Mouse (Mus musculus) kidney, adult 9 months (tissue): Measurements from ENCODE around the gene Scube1.
A peak's percentile ranks its signal among the peaks of the same experiment; 100 is the strongest.

ENCODE experiments used
- DNase-seq: peaks from one replicate; pipeline ENCODE4 v3.0.0; 2022

Scube1 gene

GRCm38 (mm10) chr15:83594513-83595363, 130.1 kb downstream of the Scube1 start, which contains the start of gene Ttll12:
Ttll12 (minus strand) TSS chr15:83595157.
- peak; percentile 95 for DNase-seq

DNA sequence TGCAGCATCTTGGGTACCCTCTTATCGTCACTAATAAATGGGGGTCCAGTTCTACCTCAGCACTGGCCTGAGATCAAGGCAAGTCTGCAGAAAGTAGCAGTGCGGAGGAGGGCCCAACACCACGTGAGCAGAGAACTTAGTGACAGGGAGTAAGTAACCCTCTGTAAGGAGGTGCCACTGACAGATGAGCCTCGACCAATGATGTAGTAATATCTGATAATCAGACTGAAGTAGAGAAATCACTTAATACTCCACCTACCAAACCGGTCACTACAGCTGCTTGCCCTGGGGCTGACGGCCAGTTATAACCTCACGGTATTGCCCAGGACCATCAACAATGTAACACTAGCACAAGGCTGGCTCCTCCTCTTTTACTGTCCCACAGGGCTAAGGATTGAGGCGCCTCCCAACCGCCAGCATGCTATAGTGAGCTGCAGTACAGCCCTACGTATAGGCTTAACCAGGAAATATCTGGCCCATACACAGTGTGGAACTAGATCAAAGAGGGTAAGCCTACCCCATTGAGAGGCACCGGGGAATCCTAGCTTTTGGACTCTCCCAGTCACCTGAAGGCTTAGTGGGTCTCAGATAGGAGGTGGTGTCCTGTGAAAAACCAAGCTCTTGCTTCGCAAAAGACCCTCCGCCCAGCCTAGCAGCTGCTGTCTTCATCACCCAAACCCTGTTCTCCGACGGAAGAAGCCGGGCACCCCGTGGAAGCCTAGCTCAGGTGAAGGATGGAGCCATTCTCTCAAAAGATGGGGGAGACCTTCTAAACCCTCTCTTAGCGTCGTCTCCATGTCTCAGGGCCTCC, 130.9 kb downstream of the Scube1 start:
- no peak for DNase-seq

DNA sequence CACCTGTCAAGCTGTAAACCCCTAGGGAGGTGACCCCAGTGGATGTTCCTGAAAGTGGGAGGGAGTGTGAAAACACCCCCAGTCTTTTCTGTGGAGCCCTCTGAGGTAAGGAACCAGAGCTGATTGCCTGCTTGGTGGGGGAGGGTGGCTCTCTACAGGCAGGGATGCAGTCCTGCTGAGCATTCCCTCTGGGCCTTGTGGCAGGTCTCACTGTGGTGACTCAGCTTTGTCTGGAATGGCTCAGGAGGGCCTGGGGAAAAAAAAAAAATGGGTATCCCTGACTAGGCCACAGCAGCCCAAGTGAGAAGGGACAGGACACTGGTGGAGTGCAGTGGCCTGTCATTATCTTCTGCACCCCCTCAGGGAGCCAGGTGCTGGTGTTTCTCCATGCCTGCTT, 131.6 kb downstream of the Scube1 start:
- DNase-seq = no peak

DNA sequence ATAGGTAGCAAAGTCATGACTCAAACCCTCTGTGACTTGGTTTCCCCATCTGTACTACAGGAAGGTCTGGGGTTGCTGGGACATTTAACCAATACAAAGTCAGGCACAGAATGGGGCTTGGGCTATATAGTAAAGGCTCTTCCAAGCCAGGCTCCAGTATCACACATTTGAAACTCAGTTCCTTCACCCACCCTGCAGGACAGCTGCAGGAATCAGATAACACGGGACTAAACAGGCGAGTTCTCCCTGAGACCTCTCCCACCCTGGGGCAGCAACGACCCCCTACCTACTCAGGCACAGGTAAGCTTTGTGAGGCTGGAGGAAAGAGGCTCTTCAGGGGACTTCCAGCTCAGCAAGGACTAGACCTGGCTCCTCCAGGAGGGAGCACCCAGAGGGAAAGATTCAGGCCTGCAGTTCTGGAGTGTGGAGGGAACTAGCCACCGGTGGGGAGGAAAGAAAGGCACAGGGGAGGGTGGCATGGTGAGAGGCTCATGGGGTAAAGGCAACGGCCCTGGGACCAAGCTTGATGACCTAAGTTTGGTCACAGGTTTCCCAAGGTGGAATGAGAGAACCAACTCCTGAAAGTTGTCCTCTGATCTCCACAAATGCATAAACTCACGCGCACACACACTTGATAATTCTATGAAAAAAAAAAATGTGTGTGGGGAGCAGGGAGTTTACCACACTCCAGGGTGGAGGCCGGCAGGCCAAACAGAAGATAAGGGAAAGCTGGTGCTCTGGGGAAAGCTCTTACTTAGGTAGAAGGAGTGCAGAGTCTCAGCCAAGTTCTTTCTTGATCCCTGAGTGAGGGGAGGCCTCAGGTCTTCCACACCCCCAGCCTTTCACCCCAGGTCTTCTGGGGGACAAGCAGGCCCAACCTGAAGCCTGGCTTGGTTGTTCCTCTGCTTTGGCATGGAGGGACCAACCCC, 132.3 kb downstream of the Scube1 start:
- DNase-seq = no peak

- DNase-seq = no peak
Observed at GRCm38 (mm10) chr15:83591758-83592157, 133.1 kb downstream of the Scube1 start.

DNA sequence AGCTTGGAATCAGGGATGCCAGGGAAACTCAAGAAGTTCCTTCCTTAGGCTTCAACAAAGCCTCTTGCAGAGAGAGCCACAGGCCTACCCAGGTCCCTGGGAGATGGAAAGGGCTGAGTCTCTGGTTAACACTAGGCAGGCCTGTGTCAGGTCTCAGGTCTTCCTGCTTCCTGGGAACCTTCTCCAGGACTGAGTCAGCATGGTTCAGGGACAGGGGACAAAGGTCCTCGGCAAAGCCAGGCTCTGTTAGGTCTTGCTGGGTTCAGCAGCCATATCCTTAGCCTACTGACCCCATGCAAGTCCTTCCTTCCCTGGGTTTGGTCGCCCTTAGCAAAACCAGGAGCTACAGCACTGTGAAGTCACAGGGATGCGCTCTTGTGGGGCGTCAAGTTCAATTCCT, 134.0 kb downstream of the Scube1 start:
- peak; percentile 33 for DNase-seq

DNA sequence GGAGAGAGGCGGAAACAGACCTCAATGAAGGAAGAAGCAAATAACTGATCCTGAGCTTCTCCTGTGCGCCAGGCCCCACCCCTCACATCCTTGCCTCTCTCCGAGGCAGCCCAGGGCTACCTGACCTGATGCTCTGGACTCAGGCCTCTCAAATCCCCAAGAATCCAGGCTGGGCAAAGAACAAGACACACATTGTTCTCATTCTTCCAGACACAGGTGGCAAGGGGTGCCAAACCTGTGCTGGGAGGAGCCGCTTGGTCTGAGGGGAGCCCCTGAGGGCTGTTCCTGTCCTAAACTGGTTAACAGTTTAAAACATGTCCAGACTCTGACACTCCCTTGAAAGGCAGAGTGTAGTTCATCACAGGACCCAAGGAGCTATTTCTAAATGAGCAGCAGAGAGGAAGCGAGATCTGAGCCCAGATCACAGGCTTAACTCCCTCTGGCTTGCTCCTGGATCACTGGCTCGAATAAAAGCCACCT, 140.0 kb downstream of the Scube1 start:
- DNase-seq = no peak

- peak; percentile 82 for DNase-seq
Observed at GRCm38 (mm10) chr15:83583419-83584156, 141.2 kb downstream of the Scube1 start.

GRCm38 (mm10) chr15:83582931-83583330, 141.9 kb downstream of the Scube1 start:
- no peak for DNase-seq

GRCm38 (mm10) chr15:83576651-83577050, 148.2 kb downstream of the Scube1 start:
- DNase-seq = no peak

DNA sequence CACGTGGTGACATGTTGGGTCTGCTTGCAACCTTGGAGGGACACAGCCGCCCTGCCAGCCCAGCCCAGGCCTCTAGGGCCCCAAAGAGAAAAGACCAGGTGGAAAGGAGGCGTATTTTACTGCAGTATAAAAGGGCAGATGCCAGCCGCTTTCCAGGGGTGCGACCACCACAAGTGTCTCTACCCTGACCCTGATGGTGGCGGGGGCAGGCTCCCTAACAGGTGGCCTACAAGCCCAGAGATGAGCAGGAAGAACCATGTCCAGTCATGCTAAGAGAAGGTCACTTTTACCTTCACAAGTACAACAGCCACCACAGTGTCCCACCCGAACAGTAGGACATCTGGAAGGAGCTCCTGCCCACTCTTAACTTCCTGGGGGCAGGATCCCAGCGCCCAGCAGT, 149.3 kb downstream of the Scube1 start:
- no peak for DNase-seq

DNA sequence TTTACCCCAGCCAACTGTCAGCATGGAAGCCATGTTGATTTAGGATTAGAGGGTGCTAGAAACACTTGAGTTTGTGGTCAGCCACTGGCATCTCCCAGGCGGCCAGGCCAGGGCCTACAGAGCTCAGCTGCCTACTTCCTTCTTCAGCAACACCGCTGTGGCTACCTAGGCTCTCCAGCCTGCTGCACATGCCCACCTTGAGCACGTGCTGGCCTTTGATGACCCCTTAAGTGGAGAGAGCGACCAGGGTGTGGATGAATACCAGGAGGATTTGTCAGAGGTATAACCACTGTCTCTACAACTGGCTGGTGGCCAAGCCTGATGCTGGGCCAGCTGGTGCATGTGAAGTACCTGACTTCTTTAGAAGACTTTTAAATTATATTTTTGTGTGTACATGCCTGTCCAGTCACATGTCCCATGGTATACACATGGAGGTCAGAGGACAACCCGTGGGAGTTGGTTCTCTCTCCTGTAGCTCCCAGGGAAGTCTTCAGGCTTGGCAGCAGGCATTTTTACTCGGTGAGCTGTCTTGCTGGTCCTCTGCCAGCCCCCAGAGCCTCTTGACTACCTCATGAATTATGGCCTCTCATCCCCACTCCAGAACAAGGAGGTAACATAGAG, 150.0 kb downstream of the Scube1 start:
- no peak for DNase-seq

DNA sequence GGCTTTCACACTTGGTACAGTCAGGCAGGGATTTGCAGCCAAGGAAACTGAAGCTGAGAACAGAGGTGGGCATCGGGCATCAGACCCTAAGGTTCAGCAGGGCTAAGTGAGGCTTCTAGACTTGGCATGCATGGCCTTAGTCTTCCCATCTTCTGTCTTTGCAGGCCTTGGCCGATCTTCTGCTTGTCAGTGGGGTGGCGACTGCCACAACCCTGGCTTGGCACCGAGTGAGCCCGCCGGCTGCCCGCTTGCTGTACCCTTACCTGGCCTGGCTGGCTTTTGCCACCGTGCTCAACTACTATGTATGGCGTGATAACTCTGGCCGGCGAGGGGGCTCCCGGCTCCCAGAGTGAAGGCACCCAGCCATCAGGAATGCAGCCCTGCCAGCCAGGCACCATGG, 151.2 kb downstream of the Scube1 start:
- no peak for DNase-seq

DNA sequence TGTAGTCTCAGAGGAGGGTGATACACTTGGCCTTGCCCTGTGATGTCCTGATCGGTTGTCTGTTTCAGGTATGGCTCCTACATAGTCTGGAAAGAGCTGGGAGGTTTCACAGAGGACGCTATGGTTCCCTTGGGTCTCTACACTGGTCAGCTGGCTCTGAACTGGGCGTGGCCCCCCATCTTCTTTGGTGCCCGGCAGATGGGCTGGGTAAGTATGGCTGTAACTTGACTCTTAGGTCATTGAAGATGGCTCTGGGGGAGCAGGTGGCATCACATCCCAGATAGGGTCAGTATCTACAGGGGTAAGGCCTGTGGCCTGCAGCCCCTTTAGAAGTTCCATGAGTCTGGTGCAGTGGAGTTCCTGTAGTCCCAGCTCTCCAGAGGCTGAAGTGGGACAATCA, 152.7 kb downstream of the Scube1 start:
- DNase-seq = no peak

DNA sequence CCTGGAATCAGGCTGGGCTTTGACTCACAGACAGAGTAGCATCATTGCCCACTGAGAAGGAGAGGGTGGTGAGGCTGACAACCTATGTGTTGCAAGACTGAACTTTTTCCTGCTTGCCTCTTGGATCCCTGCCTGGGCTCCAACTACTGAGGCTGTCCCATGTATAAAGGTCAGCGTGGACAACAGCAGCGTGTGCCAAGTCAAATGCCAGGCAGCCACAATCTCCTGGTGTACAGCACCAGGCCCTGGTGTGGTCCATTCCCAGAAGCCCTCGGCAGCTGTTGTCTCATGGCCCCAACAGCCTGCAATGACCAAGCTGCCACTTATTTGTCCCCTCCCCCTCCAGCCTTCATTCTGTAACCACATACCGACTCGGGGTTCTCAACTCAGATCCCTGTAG, 153.2 kb downstream of the Scube1 start:
- peak; percentile 80 for DNase-seq

DNA sequence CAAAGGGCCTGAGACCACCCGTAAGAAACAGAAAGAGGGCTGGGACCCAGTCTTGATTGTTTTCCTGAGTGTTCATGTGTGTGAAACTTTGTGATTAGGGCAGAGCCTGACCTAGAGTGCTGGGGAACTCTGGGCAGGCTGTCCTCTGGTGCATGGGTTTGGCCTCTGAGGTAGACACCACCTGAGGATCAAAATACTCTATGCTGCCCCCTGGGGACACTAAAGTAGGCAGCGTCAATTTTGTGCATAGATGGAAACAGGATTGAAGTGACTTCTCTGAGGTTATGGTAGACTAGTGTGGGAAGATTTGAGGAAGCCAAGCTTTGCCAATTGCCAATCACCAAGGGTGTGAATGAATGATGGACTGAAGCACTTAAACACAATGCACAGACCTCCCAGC, 154.2 kb downstream of the Scube1 start:
- no peak for DNase-seq

GRCm38 (mm10) chr15:83569682-83570081, 155.1 kb downstream of the Scube1 start:
- no peak for DNase-seq

DNA sequence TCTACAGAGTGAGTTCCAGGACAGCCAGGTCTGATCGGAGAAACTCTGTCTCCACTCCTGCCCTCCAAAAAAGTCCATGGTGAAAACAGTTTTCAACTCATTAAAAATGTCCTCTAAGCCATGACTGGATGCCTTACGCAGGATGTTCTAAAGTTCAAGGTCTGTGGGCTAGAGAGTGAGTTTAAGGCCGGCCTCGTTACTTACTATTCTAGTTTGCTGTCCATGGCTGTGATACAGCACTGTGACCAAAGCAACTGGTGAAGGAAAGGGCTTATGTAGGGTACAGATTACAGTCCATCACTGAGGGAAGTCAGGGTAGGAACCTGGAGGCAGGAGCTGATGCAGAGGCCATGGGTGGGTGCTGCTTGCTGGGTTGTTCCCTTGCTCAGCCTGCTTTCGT, 156.3 kb downstream of the Scube1 start:
- DNase-seq = no peak

GRCm38 (mm10) chr15:83567728-83568127, 157.1 kb downstream of the Scube1 start:
- DNase-seq = no peak

DNA sequence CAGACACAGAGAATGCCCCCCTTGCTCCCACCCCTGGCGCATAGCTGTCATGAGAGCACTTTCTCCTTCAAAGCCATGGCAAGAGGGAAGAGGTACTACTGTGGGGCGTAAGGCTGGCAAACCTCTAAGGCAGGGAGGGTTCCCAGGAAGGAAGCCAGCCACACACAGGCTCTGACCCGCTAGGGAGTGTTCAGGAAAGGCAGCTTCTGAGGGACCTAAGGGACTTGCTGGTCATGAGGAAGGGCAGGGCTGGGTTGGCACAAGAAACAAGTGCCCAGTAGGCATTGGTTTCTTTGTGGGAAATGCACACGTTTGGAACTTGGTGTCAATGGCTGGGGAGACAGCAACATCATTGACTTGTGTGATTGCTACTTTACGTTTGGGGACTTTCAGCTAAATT, 158.8 kb downstream of the Scube1 start:
- no peak for DNase-seq

DNA sequence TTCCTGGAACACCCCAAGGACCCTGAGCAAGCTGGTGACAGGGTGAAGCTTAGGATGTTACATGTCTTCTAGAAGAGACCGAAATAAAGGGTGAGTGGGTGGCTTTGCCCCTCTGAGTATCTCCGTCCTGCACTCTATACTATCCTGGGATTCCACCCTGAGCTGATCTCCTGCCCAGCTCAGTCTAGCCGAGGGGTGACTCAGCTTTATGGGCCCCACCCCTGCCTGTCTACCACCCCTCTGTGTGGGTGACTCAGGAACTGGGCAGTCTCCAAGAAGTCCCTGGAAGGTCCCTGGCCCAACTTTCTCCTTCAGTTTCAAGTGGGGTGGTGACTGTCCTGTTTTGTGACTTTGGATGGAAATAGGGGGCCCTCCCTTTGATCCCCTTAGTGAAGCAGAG, 159.4 kb downstream of the Scube1 start:
- no peak for DNase-seq
